Mouse (Mus musculus): ENCODE measurements at regions not wholly inside any gene's neighbourhood (a gene's known extent, or its start where the extent isn't known, plus 50 kb on each side); places are given as distances from the start of the nearest gene placed in this dataset.

DNA sequence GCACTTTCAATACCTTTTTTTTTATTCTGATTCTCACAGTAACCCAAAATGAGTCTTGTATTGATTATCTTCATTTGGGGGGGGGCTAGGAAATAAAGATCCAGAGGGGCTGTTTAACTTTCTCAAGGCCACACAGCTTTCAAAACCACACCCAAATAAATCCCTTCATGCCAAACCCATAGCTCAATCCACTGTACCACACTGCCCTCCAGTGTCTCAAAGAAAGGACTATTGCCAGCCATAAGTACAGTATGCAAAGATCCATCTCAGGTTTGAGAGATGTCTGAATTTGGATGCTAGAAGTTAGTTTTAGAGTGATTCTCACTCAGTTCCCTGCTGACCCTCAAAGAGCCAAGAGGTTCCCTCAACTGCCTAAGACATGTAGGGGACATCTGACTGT lies 120.1 kb upstream of the Gm26657 start:
- no peak for DNase-seq (ENCODE audit: low read depth in 2 of 2, low spot score in 2 of 2)

- DNase-seq (ENCODE audit: low read depth in 2 of 2, low spot score in 2 of 2) = no peak
These were observed 120.8 kb upstream of the Gm26657 start for GRCm38 (mm10) chr4:56619054-56619453.

- DNase-seq (ENCODE audit: low read depth in 2 of 2, low spot score in 2 of 2) = no peak
These were observed 121.4 kb upstream of the Gm26657 start for GRCm38 (mm10) chr4:56618433-56618832.

DNA sequence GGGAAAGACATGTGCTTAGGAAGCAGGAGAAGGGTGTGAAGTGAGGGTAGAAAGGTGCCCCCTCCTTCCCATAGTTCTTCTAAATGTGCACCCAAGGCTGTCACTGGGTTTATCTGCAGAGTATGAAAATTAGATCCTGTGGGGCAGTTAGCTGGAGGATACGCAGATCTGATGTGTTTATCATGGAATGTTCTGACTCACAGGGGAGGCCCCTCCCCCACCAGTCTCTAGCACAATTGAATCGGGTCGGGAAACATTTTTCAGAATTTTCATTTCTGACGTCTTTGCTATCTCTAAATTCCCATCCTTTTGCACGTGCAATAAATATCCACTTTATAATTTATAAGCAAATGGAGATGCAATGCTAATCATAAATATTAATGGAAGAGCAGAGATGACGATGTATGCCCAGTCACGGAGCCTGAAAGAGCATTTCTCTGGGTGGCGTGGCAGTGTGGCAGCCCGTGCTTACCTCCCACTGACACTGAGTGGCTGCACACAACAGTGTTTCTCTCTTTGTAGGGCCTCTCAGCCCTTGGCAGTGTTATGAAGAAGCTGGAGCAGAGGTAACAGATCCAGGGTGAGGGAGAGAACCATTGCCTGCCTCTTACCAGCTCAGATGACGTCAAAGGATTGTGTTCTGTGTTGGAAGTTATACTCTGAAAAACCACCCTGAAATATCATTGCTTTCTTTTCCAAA lies 122.1 kb upstream of the Gm26657 start:
- no peak for DNase-seq (ENCODE audit: low read depth in 2 of 2, low spot score in 2 of 2)

GRCm38 (mm10) chr4:56612325-56612724 lies 127.5 kb upstream of the Gm26657 start:
- no peak for DNase-seq (ENCODE audit: low read depth in 2 of 2, low spot score in 2 of 2)

DNA sequence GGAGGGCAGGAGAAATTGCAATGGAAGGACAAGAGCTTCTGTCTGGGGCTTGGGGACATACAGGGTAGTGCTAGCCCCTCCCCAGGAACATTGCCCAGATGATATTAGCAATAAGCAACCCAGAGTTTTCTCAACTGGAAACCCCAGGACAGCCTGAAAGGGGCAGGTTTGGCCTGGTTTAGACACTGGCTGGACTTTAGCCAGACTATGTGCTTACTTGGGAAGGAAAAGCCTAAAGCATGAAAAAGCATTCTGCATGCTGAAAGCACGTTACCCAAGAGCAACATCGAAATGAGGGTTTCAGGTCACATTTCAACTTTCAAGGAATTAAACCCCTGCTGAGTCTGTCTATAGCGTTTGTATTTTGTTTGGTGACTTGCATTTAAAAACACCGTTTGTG lies 128.1 kb upstream of the Gm26657 start:
- DNase-seq (ENCODE audit: low read depth in 2 of 2, low spot score in 2 of 2) = no peak

DNA sequence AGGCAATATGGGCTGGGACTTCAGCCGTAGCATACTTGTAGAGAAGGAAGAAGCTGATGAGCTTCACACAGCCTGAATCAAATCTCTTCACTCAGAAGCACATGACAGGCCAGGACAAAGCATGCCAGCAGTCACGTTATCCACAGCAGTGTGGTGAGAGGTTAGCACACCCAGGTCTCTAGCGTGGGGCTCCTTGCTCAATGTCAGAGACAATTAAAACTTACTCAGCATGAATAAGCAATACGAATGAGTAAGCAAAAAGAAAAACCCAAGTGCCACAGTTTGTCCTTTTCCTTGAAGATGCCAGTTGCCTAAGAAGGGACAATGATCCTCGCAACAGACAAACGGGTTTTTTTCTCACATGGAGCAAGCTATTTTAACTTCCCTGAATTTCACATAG lies 129.6 kb upstream of the Gm26657 start:
- no peak for DNase-seq (ENCODE audit: low read depth in 2 of 2, low spot score in 2 of 2)

DNA sequence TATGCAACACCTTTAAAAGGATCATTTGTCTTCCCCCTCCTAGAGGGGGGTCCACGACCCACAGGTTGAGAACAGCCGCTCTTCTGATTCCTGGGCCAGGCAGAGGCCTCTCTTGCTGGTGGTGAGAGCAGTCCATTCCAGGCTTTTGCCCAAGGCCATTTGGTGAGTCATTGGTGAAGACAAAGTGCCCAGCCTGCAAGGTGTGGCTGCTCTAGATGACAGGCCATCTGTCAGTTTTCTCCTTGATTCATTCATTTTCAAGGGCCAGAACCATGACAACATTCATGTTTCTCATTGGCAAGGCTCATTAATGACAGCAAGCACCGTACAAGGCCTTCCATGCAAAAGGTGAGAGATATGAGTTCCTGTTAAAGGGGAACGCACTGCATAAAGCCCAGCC lies 131.2 kb upstream of the Gm26657 start:
- DNase-seq (ENCODE audit: low read depth in 2 of 2, low spot score in 2 of 2) = no peak

GRCm38 (mm10) chr4:56598398-56598797 lies 141.5 kb upstream of the Gm26657 start:
- DNase-seq (ENCODE audit: low read depth in 2 of 2, low spot score in 2 of 2) = no peak

GRCm38 (mm10) chr4:56597931-56598330 lies 141.9 kb upstream of the Gm26657 start:
- DNase-seq (ENCODE audit: low read depth in 2 of 2, low spot score in 2 of 2) = no peak

DNA sequence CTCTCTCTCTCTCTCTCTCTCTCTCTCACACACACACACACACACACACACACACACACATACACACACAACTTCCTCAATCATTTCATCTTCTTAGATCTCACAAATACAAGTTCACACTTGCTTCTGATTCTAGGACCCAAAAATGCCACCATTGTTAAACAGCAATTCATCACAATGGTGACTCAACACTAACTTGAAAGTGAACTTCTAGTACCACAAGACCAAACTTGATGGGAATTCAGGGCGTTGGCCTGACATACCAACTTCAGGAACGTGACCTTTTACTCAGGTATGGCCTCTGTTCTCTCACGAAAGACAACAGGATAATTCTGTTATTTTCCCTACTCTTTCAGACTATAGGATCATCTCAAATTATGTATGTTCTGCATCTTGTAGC lies 157.5 kb upstream of the Gm26657 start:
- no peak for DNase-seq (ENCODE audit: low read depth in 2 of 2, low spot score in 2 of 2)

DNA sequence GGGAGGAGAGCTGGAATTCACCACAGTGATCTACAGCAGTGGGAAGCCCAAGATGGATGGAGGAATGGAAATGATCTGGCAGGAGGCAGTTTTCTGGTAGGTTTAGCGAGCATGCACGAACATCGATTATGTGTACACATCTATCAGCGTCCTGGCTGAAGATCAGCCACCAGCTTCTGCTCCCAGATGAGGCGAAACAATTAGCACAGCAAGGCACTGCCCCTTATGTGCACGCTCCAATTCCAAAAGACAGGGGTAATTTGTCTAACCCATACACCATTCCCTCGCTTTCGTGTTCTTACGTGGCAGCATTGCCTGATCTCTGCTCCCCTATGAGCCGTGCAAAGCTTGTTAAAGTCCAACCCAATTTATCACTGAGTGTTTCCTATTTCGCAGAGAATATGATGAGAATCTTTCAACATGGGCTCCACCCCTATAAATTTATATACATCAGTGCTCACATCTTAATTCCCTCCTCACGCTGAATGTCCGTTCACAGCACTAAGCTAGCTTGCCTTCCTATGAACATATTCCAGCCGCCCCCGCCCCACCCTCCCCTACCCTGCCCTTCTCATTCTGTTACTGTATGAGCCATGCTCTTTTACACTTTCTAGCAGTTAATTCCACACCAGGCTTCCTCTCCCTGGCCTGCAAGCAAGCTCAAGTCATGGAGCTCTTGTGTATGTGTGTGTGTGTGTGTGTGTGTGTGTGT lies 162.9 kb upstream of the Gm26657 start:
- no peak for DNase-seq (ENCODE audit: low read depth in 2 of 2, low spot score in 2 of 2)

DNA sequence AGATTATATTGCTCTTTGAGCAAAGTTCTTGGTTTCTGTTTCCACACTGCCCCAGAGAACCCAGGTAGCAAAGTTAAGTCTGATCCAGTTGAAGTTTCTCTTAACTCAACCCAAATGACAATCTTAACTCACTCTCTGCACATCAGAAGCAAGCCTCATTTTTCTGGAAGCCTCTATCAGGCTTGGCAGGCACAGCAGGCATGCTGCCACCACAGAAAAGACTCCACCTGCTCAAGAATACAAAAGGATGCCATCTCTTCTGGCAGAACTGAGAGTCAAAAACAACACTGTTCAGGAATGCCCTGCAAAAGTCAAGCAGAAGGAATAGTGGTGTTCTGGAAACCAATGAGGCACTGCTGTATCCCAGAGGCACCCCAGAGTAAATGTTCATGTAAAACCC lies 187.7 kb upstream of the Gm26657 start:
- no peak for DNase-seq (ENCODE audit: low read depth in 2 of 2, low spot score in 2 of 2)

GRCm38 (mm10) chr4:56533344-56533985 lies 206.4 kb upstream of the Gm26657 start:
- no peak for DNase-seq (ENCODE audit: low read depth in 2 of 2, low spot score in 2 of 2)

DNA sequence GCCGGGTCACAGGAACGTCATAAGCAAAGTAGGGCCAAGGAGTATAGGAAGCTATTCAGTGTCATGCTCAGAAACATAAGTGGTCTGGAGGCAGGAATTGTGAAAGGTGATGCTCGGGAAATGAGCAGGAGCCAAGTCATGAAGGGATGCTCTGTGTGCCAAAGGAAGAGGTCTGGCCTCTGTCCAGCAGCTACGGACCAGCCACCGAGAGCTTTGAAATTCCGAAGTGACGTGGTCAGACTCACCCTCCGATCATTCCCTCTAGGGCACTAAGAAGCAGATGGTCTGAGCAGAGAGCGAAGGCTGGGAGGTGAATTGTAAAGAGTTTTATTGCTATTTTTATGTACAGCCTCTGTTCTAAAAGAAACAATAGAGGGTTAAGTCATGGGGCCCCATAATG lies 206.9 kb upstream of the Gm26657 start:
- DNase-seq (ENCODE audit: low read depth in 2 of 2, low spot score in 2 of 2) = no peak

- DNase-seq (ENCODE audit: low read depth in 2 of 2, low spot score in 2 of 2) = no peak
These were observed 211.3 kb upstream of the Gm26657 start for GRCm38 (mm10) chr4:56528571-56528970.

GRCm38 (mm10) chr4:56524430-56524985 lies 215.4 kb upstream of the Gm26657 start:
- no peak for DNase-seq (ENCODE audit: low read depth in 2 of 2, low spot score in 2 of 2)

- DNase-seq (ENCODE audit: low read depth in 2 of 2, low spot score in 2 of 2) = no peak
These were observed 232.1 kb upstream of the Gm26657 start for GRCm38 (mm10) chr4:56507770-56508169.

DNA sequence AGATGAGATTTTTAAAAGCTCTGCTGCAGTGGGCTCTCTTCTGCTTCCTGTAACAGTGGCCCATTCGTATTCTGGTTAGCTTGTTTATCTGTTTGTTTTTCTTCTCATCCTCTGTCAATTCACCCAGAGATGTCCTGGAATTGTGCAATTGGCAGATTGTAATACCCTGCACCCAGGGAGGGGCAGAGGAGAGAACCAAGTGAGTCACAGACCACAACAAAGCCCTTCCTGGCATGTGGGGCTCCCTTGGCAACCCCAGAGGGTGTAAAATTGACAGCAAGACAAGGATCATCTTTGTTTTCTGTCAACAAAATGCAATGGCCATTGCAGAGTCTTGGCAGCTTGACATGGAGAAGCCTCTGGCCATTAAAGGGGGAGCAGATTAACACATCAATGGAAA lies 233.1 kb upstream of the Gm26657 start:
- no peak for DNase-seq (ENCODE audit: low read depth in 2 of 2, low spot score in 2 of 2)

DNA sequence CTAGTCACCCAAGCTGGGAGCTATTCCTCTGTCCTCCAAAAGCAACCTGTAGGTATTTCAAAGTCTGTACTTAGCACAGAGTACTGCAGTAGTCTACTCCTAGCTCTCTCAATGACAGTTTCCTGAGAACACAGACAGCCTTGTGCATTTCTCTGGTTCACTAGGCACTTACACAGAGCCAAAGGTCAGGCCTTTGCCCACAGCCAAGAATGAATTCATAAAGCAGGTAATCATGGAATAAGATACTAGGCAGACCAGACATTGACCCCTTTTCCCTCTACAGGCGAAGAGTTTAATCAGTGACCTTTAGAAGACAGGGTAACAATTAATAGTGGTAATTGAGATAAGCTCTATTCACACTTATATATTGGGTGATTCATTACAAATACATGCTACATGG lies 233.8 kb upstream of the Gm26657 start:
- no peak for DNase-seq (ENCODE audit: low read depth in 2 of 2, low spot score in 2 of 2)

DNA sequence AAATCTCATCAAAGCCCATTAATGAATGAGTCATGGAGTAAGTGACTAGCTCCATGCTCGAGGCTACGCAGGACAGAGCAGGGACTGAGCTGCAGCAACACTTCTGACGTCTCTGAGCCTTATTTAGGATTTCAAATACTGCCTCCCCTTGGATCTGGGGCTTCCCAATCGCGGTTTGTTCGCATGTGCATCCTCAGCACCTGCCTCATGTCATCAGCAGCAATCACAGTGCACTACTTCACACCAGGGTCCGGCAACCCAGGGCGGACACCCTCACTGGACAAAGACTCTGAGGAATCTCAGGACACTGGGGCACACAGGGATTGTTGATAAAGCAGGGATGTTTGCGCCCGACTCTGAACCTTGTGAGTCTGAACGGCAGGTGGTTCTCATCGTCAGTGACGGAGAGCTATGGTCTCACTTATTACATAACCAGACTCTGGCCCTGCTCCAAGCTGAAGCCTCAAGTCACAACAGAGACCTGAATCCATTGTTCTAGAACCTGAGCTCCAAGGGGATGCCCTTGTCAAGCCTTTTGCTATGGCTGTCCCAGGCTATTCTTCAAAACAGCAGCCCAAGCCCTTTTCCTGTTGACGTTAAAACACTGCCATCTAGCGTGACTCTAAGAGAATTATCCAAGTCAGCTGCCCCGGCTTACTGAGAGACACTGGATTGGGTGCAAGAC lies 247.2 kb upstream of the Gm26657 start:
- no peak for DNase-seq (ENCODE audit: low read depth in 2 of 2, low spot score in 2 of 2)

GRCm38 (mm10) chr4:56489361-56489760 lies 250.5 kb upstream of the Gm26657 start:
- no peak for DNase-seq (ENCODE audit: low read depth in 2 of 2, low spot score in 2 of 2)

Data from CD8-positive naive resting alpha-beta T cell, adult 2 months (primary cell).